Mouse (Mus musculus): ENCODE results near the gene Fam160a2. TPM values are rescaled to one million over a fixed set of nuclear protein-coding genes. Genes with fewer than 3 reads are reported as not detected.
A peak's percentile ranks its signal among the peaks of the same experiment; 100 is the strongest.
"Not testable (repeated sequence)": the region's sequence is repeated elsewhere in the genome, so short reads cannot be mapped to it uniquely, and the experiment has no call there.

The Fam160a2 gene
- total RNA-seq, 1 experiment from 2014 or later, result 19.5 TPM

- no peak for ATAC-seq (replicated peaks; ENCODE audit: insufficient number of reproducible peaks, low FRiP score, low TSS enrichment, poor library complexity, severe bottlenecking)
Measured at GRCm38 (mm10) chr7:105396126-105396525, 3.7 kb downstream of the Fam160a2 start.

GRCm38 (mm10) chr7:105395131-105395820 lies 4.6 kb downstream of the Fam160a2 start:
- ATAC-seq (replicated peaks; ENCODE audit: insufficient number of reproducible peaks, low FRiP score, low TSS enrichment, poor library complexity, severe bottlenecking), result no peak

GRCm38 (mm10) chr7:105394606-105395005 lies 5.2 kb downstream of the Fam160a2 start:
- no peak for ATAC-seq (replicated peaks; ENCODE audit: insufficient number of reproducible peaks, low FRiP score, low TSS enrichment, poor library complexity, severe bottlenecking)

GRCm38 (mm10) chr7:105390236-105390635 lies 9.6 kb downstream of the Fam160a2 start:
- ATAC-seq (replicated peaks; ENCODE audit: insufficient number of reproducible peaks, low FRiP score, low TSS enrichment, poor library complexity, severe bottlenecking), result no peak

GRCm38 (mm10) chr7:105387696-105388095 lies 12.2 kb downstream of the Fam160a2 start:
- no peak for ATAC-seq (replicated peaks; ENCODE audit: insufficient number of reproducible peaks, low FRiP score, low TSS enrichment, poor library complexity, severe bottlenecking)

- ATAC-seq (replicated peaks; ENCODE audit: insufficient number of reproducible peaks, low FRiP score, low TSS enrichment, poor library complexity, severe bottlenecking), result no peak
Measured at GRCm38 (mm10) chr7:105380329-105380728, 19.5 kb downstream of the Fam160a2 start.

- ATAC-seq (replicated peaks; ENCODE audit: insufficient number of reproducible peaks, low FRiP score, low TSS enrichment, poor library complexity, severe bottlenecking), result no peak
Measured at GRCm38 (mm10) chr7:105374866-105375265, 25.0 kb downstream of the Fam160a2 start, which contains the start of gene Gm5901. Gm5901 (plus strand) TSS chr7:105375038.

GRCm38 (mm10) chr7:105373976-105374375 lies 25.9 kb downstream of the Fam160a2 start:
- no peak for ATAC-seq (replicated peaks; ENCODE audit: insufficient number of reproducible peaks, low FRiP score, low TSS enrichment, poor library complexity, severe bottlenecking)

GRCm38 (mm10) chr7:105373509-105373908 lies 26.3 kb downstream of the Fam160a2 start:
- no peak for ATAC-seq (replicated peaks; ENCODE audit: insufficient number of reproducible peaks, low FRiP score, low TSS enrichment, poor library complexity, severe bottlenecking)

GRCm38 (mm10) chr7:105372912-105373311 lies 26.9 kb downstream of the Fam160a2 start:
- peak; percentile 64 for ATAC-seq (replicated peaks; ENCODE audit: insufficient number of reproducible peaks, low FRiP score, low TSS enrichment, poor library complexity, severe bottlenecking)

GRCm38 (mm10) chr7:105368521-105368920 lies 31.3 kb downstream of the Fam160a2 start:
- ATAC-seq (replicated peaks; ENCODE audit: insufficient number of reproducible peaks, low FRiP score, low TSS enrichment, poor library complexity, severe bottlenecking), result no peak

GRCm38 (mm10) chr7:105367930-105368329 lies 31.9 kb downstream of the Fam160a2 start, which contains the start of gene Olfr692:
Olfr692 (plus strand) TSS chr7:105368230.
- no peak for ATAC-seq (replicated peaks; ENCODE audit: insufficient number of reproducible peaks, low FRiP score, low TSS enrichment, poor library complexity, severe bottlenecking)

- no peak for ATAC-seq (replicated peaks; ENCODE audit: insufficient number of reproducible peaks, low FRiP score, low TSS enrichment, poor library complexity, severe bottlenecking)
Measured at GRCm38 (mm10) chr7:105367268-105367667, 32.6 kb downstream of the Fam160a2 start.

GRCm38 (mm10) chr7:105361713-105362112 lies 38.1 kb downstream of the Fam160a2 start:
- no peak for ATAC-seq (replicated peaks; ENCODE audit: insufficient number of reproducible peaks, low FRiP score, low TSS enrichment, poor library complexity, severe bottlenecking)

GRCm38 (mm10) chr7:105356487-105356886 lies 43.4 kb downstream of the Fam160a2 start:
- ATAC-seq (replicated peaks; ENCODE audit: insufficient number of reproducible peaks, low FRiP score, low TSS enrichment, poor library complexity, severe bottlenecking), result not testable (repeated sequence)

GRCm38 (mm10) chr7:105356064-105356463 lies 43.8 kb downstream of the Fam160a2 start:
- ATAC-seq (replicated peaks; ENCODE audit: insufficient number of reproducible peaks, low FRiP score, low TSS enrichment, poor library complexity, severe bottlenecking), result not testable (repeated sequence)

- no peak for ATAC-seq (replicated peaks; ENCODE audit: insufficient number of reproducible peaks, low FRiP score, low TSS enrichment, poor library complexity, severe bottlenecking)
Measured at GRCm38 (mm10) chr7:105342752-105343151, 57.1 kb downstream of the Fam160a2 start.

- no peak for ATAC-seq (replicated peaks; ENCODE audit: insufficient number of reproducible peaks, low FRiP score, low TSS enrichment, poor library complexity, severe bottlenecking)
Measured at GRCm38 (mm10) chr7:105342170-105342569, 57.7 kb downstream of the Fam160a2 start, which contains the start of gene Olfr691. Olfr691 (minus strand) TSS chr7:105342270.

- ATAC-seq (replicated peaks; ENCODE audit: insufficient number of reproducible peaks, low FRiP score, low TSS enrichment, poor library complexity, severe bottlenecking), result no peak
Measured at GRCm38 (mm10) chr7:105334004-105334403, 65.8 kb downstream of the Fam160a2 start, which contains the start of gene Olfr690. Olfr690 (minus strand) TSS chr7:105334104.

- no peak for ATAC-seq (replicated peaks; ENCODE audit: insufficient number of reproducible peaks, low FRiP score, low TSS enrichment, poor library complexity, severe bottlenecking)
Measured at GRCm38 (mm10) chr7:105325302-105325701, 74.6 kb downstream of the Fam160a2 start.

All from monocyte, adult 5-6 weeks (primary cell).